18 mouse cellular contexts compared by ENCODE assay signal in genomic region chr11:53893451-53893850, GRCm38 (mm10). TPM values are rescaled to one million over a fixed set of nuclear protein-coding genes. Genes with fewer than 3 reads are reported as not detected.
DNase-seq lines count a peak whose midpoint lies in the region; ATAC-seq and TF ChIP-seq lines count a peak whose summit lies in the region.
"Had no signal": no experiment of that assay in that cellular context is flagged by ENCODE, and none has a peak within 500 bp of the region (broad histone marks: within the 10 kb centered on the region; RNA-seq: fewer than 3 reads in every experiment).

No protein-coding gene starts in this region.

- no peak for TF ChIP-seq CTCF in bone marrow macrophage, adult 2 months (IDR thresholded peaks at IDR 0.05; ENCODE audit: low read depth, low read length)
- no peak for TF ChIP-seq CTCF in liver, postnatal 0 days (IDR thresholded peaks at IDR 0.05; ENCODE audit: low read depth)

- H3K9ac ChIP-seq in intestine, embryonic 16.5 days (ENCODE audit: low read depth, low read length) = no peak overlapping the region
- no peak overlapping the region for H3K9ac ChIP-seq in intestine, embryonic 15.5 days
- H3K9ac ChIP-seq in liver, postnatal 0 days (replicated peaks) = no peak overlapping the region
- H3K9ac ChIP-seq: limb, embryonic 15.5 days; neural tube, embryonic 13.5 days had no signal

- peak; percentile 31 for DNase-seq in 416B (ENCODE audit: low read depth)
- DNase-seq in liver, postnatal 0 days = no peak
- no peak for DNase-seq in adrenal gland, adult 8-10 months
- DNase-seq in right cerebral cortex, postnatal 25 days = no peak
- no peak for DNase-seq in layer of hippocampus, postnatal 14 days (ENCODE audit: low spot score in 2 of 2)
- DNase-seq: cerebellum, adult 11 months; layer of hippocampus, adult 9-11 months; right cerebral cortex, postnatal 14 days had no signal

- H3K27me3 ChIP-seq in intestine, embryonic 16.5 days (replicated peaks; ENCODE audit: control insufficient read depth, insufficient read depth, low read length) = no peaks in the 10 kb centered on the region
- H3K27me3 ChIP-seq in intestine, embryonic 15.5 days (replicated peaks) = no peaks in the 10 kb centered on the region
- no peaks in the 10 kb centered on the region for H3K27me3 ChIP-seq in liver, postnatal 0 days (ENCODE audit: insufficient read depth, low read length)
- H3K27me3 ChIP-seq: limb, embryonic 15.5 days; neural tube, embryonic 13.5 days had no signal

- H3K36me3 ChIP-seq in intestine, embryonic 16.5 days (ENCODE audit: control insufficient read depth, insufficient read depth, low read length) = no peaks in the 10 kb centered on the region
- H3K36me3 ChIP-seq in intestine, embryonic 15.5 days = no peaks in the 10 kb centered on the region
- H3K36me3 ChIP-seq in liver, postnatal 0 days (replicated peaks; ENCODE audit: insufficient read depth, low read length) = no peaks in the 10 kb centered on the region
- H3K36me3 ChIP-seq: embryonic facial prominence, embryonic 10.5 days; hindbrain, embryonic 10.5 days; limb, embryonic 15.5 days; neural tube, embryonic 13.5 days had no signal

- H3K9me3 ChIP-seq in intestine, embryonic 16.5 days (ENCODE audit: control insufficient read depth, low read length) = no peaks in the 10 kb centered on the region
- H3K9me3 ChIP-seq in intestine, embryonic 15.5 days = no peaks in the 10 kb centered on the region
- no peaks in the 10 kb centered on the region for H3K9me3 ChIP-seq in liver, postnatal 0 days (ENCODE audit: low read length)
- H3K9me3 ChIP-seq: embryonic facial prominence, embryonic 10.5 days; hindbrain, embryonic 10.5 days; limb, embryonic 15.5 days; neural tube, embryonic 13.5 days had no signal

- H3K4me3 ChIP-seq in intestine, embryonic 16.5 days (ENCODE audit: low read length) = no peak overlapping the region
- H3K4me3 ChIP-seq in intestine, embryonic 15.5 days (replicated peaks) = no peak overlapping the region
- no peak overlapping the region for H3K4me3 ChIP-seq in bone marrow macrophage, adult 2 months (ENCODE audit: insufficient read depth, low read length)
- no peak overlapping the region for H3K4me3 ChIP-seq in liver, postnatal 0 days (ENCODE audit: low read depth, low read length)
- H3K4me3 ChIP-seq: embryonic facial prominence, embryonic 10.5 days; hindbrain, embryonic 10.5 days; limb, embryonic 15.5 days; neural tube, embryonic 13.5 days had no signal

- no peak for TF ChIP-seq EP300 in liver, postnatal 0 days (IDR thresholded peaks at IDR 0.05; ENCODE audit: low read depth)

- peaks cover 16% of the 10 kb centered on the region for H3K4me1 ChIP-seq in intestine, embryonic 16.5 days (ENCODE audit: control insufficient read depth, insufficient read depth, low read length)
- H3K4me1 ChIP-seq in intestine, embryonic 15.5 days (replicated peaks) = peaks cover 18% of the 10 kb centered on the region
- H3K4me1 ChIP-seq in bone marrow macrophage, adult 2 months (ENCODE audit: control insufficient read depth, insufficient read depth, low read length) = peaks cover 14% of the 10 kb centered on the region
- peaks cover 24% of the 10 kb centered on the region for H3K4me1 ChIP-seq in liver, postnatal 0 days (ENCODE audit: insufficient read depth)

- ATAC-seq in intestine, embryonic 16.5 days = no peak
- no peak for ATAC-seq in intestine, embryonic 15.5 days
- no peak for ATAC-seq in liver, postnatal 0 days
- ATAC-seq: forebrain, embryonic 14.5 days; lung, postnatal 0 days had no signal

- WGBS in intestine, embryonic 16.5 days = 74% methylated on average over 2 of the region's 2 CpGs
- WGBS in intestine, embryonic 15.5 days = 67% methylated on average over 2 of the region's 2 CpGs
- 53% methylated on average over 2 of the region's 2 CpGs for WGBS in liver, postnatal 0 days (ENCODE audit: insufficient replicate concordance)

- H3K4me2 ChIP-seq in intestine, embryonic 16.5 days (ENCODE audit: low read depth, low read length) = no peak overlapping the region
- no peak overlapping the region for H3K4me2 ChIP-seq in intestine, embryonic 15.5 days (replicated peaks)
- H3K4me2 ChIP-seq in liver, postnatal 0 days (ENCODE audit: low read depth, low read length) = peak overlapping the region; percentile 50; the same call in 1 of the 2 replicates
- H3K4me2 ChIP-seq: limb, embryonic 15.5 days; neural tube, embryonic 13.5 days had no signal

- TF ChIP-seq POLR2A in bone marrow macrophage, adult 2 months (IDR thresholded peaks at IDR 0.05; ENCODE audit: borderline replicate concordance, low read depth, low read length) = no peak

- H3K27ac ChIP-seq in intestine, embryonic 16.5 days (ENCODE audit: low read length) = peak overlapping the region; percentile 60; the same call in 1 of the 2 replicates
- H3K27ac ChIP-seq in intestine, embryonic 15.5 days = no peak overlapping the region
- peak overlapping the region; percentile 54 for H3K27ac ChIP-seq in bone marrow macrophage, adult 2 months (ENCODE audit: insufficient read depth, low read depth, low read length)
- peak overlapping the region; percentile 46 for H3K27ac ChIP-seq in liver, postnatal 0 days (ENCODE audit: low read depth)
- H3K27ac ChIP-seq: embryonic facial prominence, embryonic 10.5 days; hindbrain, embryonic 10.5 days; limb, embryonic 15.5 days; neural tube, embryonic 13.5 days had no signal

RNA-seq across cellular contexts. Expression of gene Slc22a5, which starts 2.0 kb away (rescaled TPM):
- 13.7 and 18.1 TPM in 2 replicates for polyA plus RNA-seq in intestine, embryonic 16.5 days (2015; fragmentation: Nextera tagmentation; extraction: Ambion mirVana)
- 10.5 and 10.9 TPM in 2 replicates for polyA plus RNA-seq in intestine, embryonic 15.5 days (2015; fragmentation: Nextera tagmentation; extraction: Ambion mirVana)
- 11.3 and 11.7 TPM in 2 replicates for polyA plus RNA-seq in bone marrow macrophage, adult 2 months (2012; ENCODE audit: insufficient read depth, insufficient read length, missing spikeins)
- 6.8 and 7.2 TPM in 2 replicates for polyA plus RNA-seq in liver, postnatal 0 days (2015; fragmentation: Nextera tagmentation; extraction: Ambion mirVana)
- 10 to 100 TPM; 36.9 to 47.9 (median 43.8) TPM for total RNA-seq in adrenal gland, adult 8-10 months (2022)
- 10 to 100 TPM; 12.4 to 13.5 TPM for total RNA-seq in layer of hippocampus, postnatal 14 days (2021)
- polyA plus RNA-seq: erythroblast, embryonic 14.5 days had no signal

RNA-seq across cellular contexts. Expression of gene Gm12216, which starts 34.4 kb away (rescaled TPM):
- polyA plus RNA-seq in intestine, embryonic 16.5 days (2015; fragmentation: Nextera tagmentation; extraction: Ambion mirVana) = 1.7 and 2.4 TPM in 2 replicates
- polyA plus RNA-seq in intestine, embryonic 15.5 days (2015; fragmentation: Nextera tagmentation; extraction: Ambion mirVana) = 1.2 and 1.7 TPM in 2 replicates
- polyA plus RNA-seq in bone marrow macrophage, adult 2 months (2012; ENCODE audit: insufficient read depth, insufficient read length, missing spikeins) = 1.0 and 1.7 TPM in 2 replicates
- polyA plus RNA-seq in liver, postnatal 0 days (2015; fragmentation: Nextera tagmentation; extraction: Ambion mirVana) = 1.1 and 1.5 TPM in 2 replicates
- total RNA-seq in adrenal gland, adult 8-10 months (2022) = 10 to 100 TPM in 2 of 4 experiments, 1 to 10 TPM in 2; 4.1 to 12.6 (median 9.8) TPM
- total RNA-seq in layer of hippocampus, postnatal 14 days (2021) = 1 to 10 TPM; 2.4 to 4.1 TPM
- polyA plus RNA-seq: embryonic facial prominence, embryonic 10.5 days; erythroblast, embryonic 14.5 days; forebrain, embryonic 14.5 days had no signal
